Mouse (Mus musculus): ENCODE data around the gene Pja2.
"Not testable (repeated sequence)": the region's sequence is repeated elsewhere in the genome, so short reads cannot be mapped to it uniquely, and the experiment has no call there.

Gene Pja2

GRCm38 (mm10) chr17:64277649-64278212 is 54.0 kb downstream of the Pja2 start:
- DNase-seq = peak; percentile 29

- DNase-seq = no peak
Measured at GRCm38 (mm10) chr17:64276666-64277065, 55.0 kb downstream of the Pja2 start.

- DNase-seq = no peak
Measured at GRCm38 (mm10) chr17:64275188-64275587, 56.5 kb downstream of the Pja2 start.

- DNase-seq = no peak
Measured at GRCm38 (mm10) chr17:64274341-64275105, 57.2 kb downstream of the Pja2 start.

GRCm38 (mm10) chr17:64260571-64260970 is 71.1 kb downstream of the Pja2 start:
- DNase-seq = no peak

GRCm38 (mm10) chr17:64248246-64248645 is 83.5 kb downstream of the Pja2 start:
- DNase-seq = no peak

GRCm38 (mm10) chr17:64242898-64243297 is 88.8 kb downstream of the Pja2 start:
- DNase-seq = no peak

- peak; percentile 49 for DNase-seq
Measured at GRCm38 (mm10) chr17:64242310-64242859, 89.3 kb downstream of the Pja2 start.

GRCm38 (mm10) chr17:64241544-64242292 is 90.0 kb downstream of the Pja2 start:
- DNase-seq = peak; percentile 27

- no peak for DNase-seq
Measured at GRCm38 (mm10) chr17:64232134-64232533, 99.6 kb downstream of the Pja2 start.

GRCm38 (mm10) chr17:64231637-64232036 is 100.1 kb downstream of the Pja2 start:
- not testable (repeated sequence) for DNase-seq

GRCm38 (mm10) chr17:64231172-64231571 is 100.5 kb downstream of the Pja2 start:
- no peak for DNase-seq

Measured in embryo, embryonic 11 days (tissue).